Mouse (Mus musculus): ENCODE data around the gene Sucnr1. TPM values are rescaled to one million over a fixed set of nuclear protein-coding genes. Genes with fewer than 3 reads are reported as not detected.

Sucnr1 gene
- polyA plus RNA-seq, 1 experiment from 2014 or later: not detected

DNA sequence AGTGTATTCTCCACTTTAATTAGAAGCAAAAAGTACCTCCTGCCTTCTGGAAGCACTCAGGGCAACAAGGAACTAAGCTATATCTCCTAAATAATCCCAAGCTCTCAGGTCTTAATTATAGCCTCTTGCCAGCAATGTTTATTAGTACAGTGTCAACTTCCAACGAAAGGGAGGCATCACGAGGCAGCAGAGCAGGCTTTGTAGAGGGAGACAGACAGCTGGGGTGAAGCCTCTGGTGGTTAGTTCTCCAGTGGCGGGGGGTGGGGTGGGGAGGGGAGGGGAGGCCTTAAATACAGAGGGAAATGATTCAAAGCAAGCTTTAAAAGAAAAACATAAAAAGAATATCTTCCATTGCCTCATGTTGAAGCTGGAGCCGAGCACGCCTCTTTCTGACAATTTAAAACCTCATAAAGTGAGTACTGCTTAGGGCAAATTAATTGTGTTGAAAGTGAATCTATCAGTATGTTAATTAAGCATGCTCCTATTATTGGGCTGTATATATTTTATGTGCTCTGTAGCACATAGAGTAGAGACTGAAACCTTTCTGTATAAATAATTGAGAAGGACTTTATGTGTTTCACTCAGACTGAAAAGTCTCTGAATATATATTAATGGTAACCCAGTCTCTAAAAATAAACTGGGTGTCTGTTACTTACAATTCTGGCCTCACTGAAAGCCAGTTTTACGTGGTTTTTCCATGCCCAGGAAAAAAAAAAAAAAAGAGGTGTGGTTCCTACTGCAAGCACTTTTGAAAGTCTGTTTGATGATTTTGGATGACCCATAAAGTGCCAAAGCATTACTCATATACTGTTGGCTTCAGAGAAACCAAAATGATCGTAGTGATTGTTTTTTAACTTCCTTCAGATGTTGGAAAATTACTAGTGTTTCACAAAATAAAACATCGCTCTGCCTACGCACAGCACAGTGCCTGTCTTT lies 42.5 kb downstream of the Sucnr1 start:
- no peaks in the 10 kb centered on the region for H3K4me1 ChIP-seq
- no peaks in the 10 kb centered on the region for H3K36me3 ChIP-seq
- 53% methylated on average over 9 of the region's 9 CpGs for WGBS (ENCODE audit: insufficient replicate concordance)

DNA sequence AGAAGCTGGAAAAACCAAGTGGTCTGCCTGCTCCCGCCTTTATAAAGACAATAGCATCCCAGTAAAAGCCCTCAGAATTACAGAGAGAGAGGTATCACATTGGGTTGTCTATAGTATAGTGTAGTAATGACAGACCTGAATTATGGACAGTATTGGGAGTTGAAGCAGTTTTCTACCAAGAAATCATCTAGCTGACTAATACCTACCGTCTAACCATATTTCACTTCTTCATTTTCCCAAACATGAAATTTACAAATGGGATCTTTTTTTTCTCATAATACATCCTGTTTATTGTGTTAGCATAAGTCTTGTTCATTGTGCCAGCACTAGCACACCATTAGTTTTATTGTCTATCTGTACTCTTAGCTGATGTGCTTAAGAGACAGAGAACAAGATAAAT lies 44.9 kb downstream of the Sucnr1 start:
- no peak for ATAC-seq
- 57% methylated on average over 2 of the region's 2 CpGs for WGBS (ENCODE audit: insufficient replicate concordance)
- Histone ChIP-seq H3K4me3 (no peak overlapping the region), H3K4me2 (no peak overlapping the region), H3K27ac (no peak overlapping the region), H3K9ac (no peak overlapping the region), H3K9me3 (replicated peaks) (no peaks in the 10 kb centered on the region), H3K27me3 (replicated peaks) (no peaks in the 10 kb centered on the region), H3K4me1 (no peaks in the 10 kb centered on the region), H3K36me3 (no peaks in the 10 kb centered on the region)

More for the DNA sequence above, 42.5 kb downstream of the Sucnr1 start:
- no peak overlapping the region for H3K27ac ChIP-seq
- no peak overlapping the region for H3K4me2 ChIP-seq
- no peaks in the 10 kb centered on the region for H3K9me3 ChIP-seq (replicated peaks)
- no peaks in the 10 kb centered on the region for H3K27me3 ChIP-seq (replicated peaks)
- H3K4me3 ChIP-seq: no peak overlapping the region
- ATAC-seq: no peak
- H3K9ac ChIP-seq: no peak overlapping the region

DNA sequence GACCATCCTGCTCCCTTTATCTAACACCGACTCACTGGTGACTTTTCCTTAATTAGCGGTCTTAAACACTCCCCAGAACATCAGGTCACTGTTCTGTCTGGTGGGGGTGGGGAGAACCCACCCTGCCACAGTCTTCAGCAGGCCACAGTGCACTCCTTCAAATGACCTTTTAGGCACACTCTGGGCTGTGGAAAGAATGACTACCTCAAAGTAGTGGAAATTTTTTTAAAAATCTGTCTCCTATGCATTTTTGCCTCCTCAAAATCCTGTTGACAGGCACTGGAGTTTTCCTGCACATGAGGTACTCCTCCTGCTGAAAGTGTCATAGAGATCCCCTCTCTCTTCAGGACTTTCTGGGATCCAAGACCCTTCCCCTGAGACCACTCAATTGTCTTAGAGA lies 46.6 kb downstream of the Sucnr1 start:
- H3K27me3 ChIP-seq (replicated peaks): no peaks in the 10 kb centered on the region
- H3K4me3 ChIP-seq: no peak overlapping the region
- no peaks in the 10 kb centered on the region for H3K36me3 ChIP-seq
- no peak for ATAC-seq
- no peak overlapping the region for H3K4me2 ChIP-seq
- H3K4me1 ChIP-seq: no peaks in the 10 kb centered on the region
- H3K27ac ChIP-seq: no peak overlapping the region
- 53% methylated on average over 2 of the region's 2 CpGs for WGBS (ENCODE audit: insufficient replicate concordance)
- H3K9ac ChIP-seq: no peak overlapping the region
- no peaks in the 10 kb centered on the region for H3K9me3 ChIP-seq (replicated peaks)

DNA sequence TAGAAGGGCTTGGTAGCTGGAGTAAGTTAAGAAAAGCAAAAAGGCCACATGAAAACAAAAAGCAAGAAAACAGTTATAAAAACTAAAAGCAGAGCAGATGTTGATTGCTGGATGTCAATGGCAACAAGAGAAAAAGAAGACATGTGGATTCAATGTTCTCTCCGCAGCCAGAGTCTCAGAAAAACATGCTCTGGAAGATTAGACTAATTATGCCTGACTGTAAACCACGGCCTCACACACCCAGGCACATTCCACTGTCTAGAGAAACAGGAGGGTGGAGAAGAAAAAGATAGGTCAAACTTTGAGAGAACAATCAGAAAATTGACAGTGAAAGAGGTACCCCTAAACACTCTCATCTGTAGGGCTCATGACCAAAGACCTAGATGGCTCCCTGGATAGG lies 54.1 kb downstream of the Sucnr1 start:
- H3K27me3 ChIP-seq (replicated peaks): no peaks in the 10 kb centered on the region
- WGBS (ENCODE audit: insufficient replicate concordance): 45% methylated on average over 2 of the region's 2 CpGs
- no peak overlapping the region for H3K4me2 ChIP-seq
- no peak overlapping the region for H3K9ac ChIP-seq
- no peaks in the 10 kb centered on the region for H3K4me1 ChIP-seq
- H3K4me3 ChIP-seq: no peak overlapping the region
- H3K27ac ChIP-seq: no peak overlapping the region
- ATAC-seq: no peak
- no peaks in the 10 kb centered on the region for H3K36me3 ChIP-seq
- H3K9me3 ChIP-seq (replicated peaks): no peaks in the 10 kb centered on the region

Other genes with a start within 250 kb of the Sucnr1 start
- gene Gm8298, start 220.8 kb upstream of the Sucnr1 start, polyA plus RNA-seq (2016; fragmentation: Nextera tagmentation; extraction: Ambion mirVana): not detected in 2 replicates
- not detected in 2 replicates for gene C130079G13Rik, start 156.7 kb upstream of the Sucnr1 start, polyA plus RNA-seq (2016; fragmentation: Nextera tagmentation; extraction: Ambion mirVana)
- not detected in 2 replicates for gene Aadacl2, start 75.1 kb upstream of the Sucnr1 start, polyA plus RNA-seq (2016; fragmentation: Nextera tagmentation; extraction: Ambion mirVana)
- gene Aadac, start 56.2 kb upstream of the Sucnr1 start, polyA plus RNA-seq (2016; fragmentation: Nextera tagmentation; extraction: Ambion mirVana): 85.9 and 86.6 TPM in 2 replicates

Data from liver, embryonic 12.5 days (tissue).